Mouse (Mus musculus): ENCODE measurements at regions not wholly inside any gene's neighbourhood (a gene's known extent, or its start where the extent isn't known, plus 50 kb on each side); places are given as distances from the start of the nearest gene placed in this dataset.

- Histone ChIP-seq H3K79me3 (ENCODE audit: low read depth) (no peaks in the 10 kb centered on the region), H3K79me2 (ENCODE audit: control insufficient read depth, insufficient read depth) (no peaks in the 10 kb centered on the region), H3K36me3 (ENCODE audit: control insufficient read depth, insufficient read depth) (no peaks in the 10 kb centered on the region), H3K27me3 (ENCODE audit: control insufficient read depth, insufficient read depth, insufficient read length) (no peaks in the 10 kb centered on the region), H3ac (ENCODE audit: control insufficient read depth, insufficient read length, low read depth) (no peak overlapping the region), H3K4me3 (ENCODE audit: insufficient read depth, poor library complexity, severe bottlenecking) (no peak overlapping the region)
- TF ChIP-seq MAX (IDR thresholded peaks at IDR 0.05): no peak
- TF ChIP-seq CTCF (IDR thresholded peaks at IDR 0.05; ENCODE audit: control insufficient read depth, insufficient read depth, insufficient read length): no peak
- no peak for TF ChIP-seq MYOG (IDR thresholded peaks at IDR 0.05; ENCODE audit: control insufficient read depth, extremely low read depth, insufficient read length)
- TF ChIP-seq MYOD1 (IDR thresholded peaks at IDR 0.05; ENCODE audit: control insufficient read depth, insufficient read length, low read depth): no peak
- TF ChIP-seq CEBPB (IDR thresholded peaks at IDR 0.05; ENCODE audit: low read depth): no peak
- TF ChIP-seq FOSL1 (IDR thresholded peaks at IDR 0.05; ENCODE audit: insufficient read depth, low read length, poor library complexity, severe bottlenecking): no peak
- no peak for TF ChIP-seq USF1 (IDR thresholded peaks at IDR 0.05; ENCODE audit: low read depth)
These were observed 123.6 kb upstream of the Peli1 start for GRCm38 (mm10) chr11:20967321-20967984.

- Histone ChIP-seq H3K4me3 (ENCODE audit: insufficient read depth, poor library complexity, severe bottlenecking) (no peak overlapping the region), H3ac (ENCODE audit: control insufficient read depth, insufficient read length, low read depth) (no peak overlapping the region), H3K79me2 (ENCODE audit: control insufficient read depth, insufficient read depth) (no peaks in the 10 kb centered on the region), H3K79me3 (ENCODE audit: low read depth) (no peaks in the 10 kb centered on the region), H3K36me3 (ENCODE audit: control insufficient read depth, insufficient read depth) (no peaks in the 10 kb centered on the region), H3K27me3 (ENCODE audit: control insufficient read depth, insufficient read depth, insufficient read length) (no peaks in the 10 kb centered on the region)
- TF ChIP-seq MAX (IDR thresholded peaks at IDR 0.05) (no peak), MYOG (IDR thresholded peaks at IDR 0.05; ENCODE audit: control insufficient read depth, extremely low read depth, insufficient read length) (no peak), CTCF (IDR thresholded peaks at IDR 0.05; ENCODE audit: control insufficient read depth, insufficient read depth, insufficient read length) (no peak), CEBPB (IDR thresholded peaks at IDR 0.05; ENCODE audit: low read depth) (no peak), FOSL1 (IDR thresholded peaks at IDR 0.05; ENCODE audit: insufficient read depth, low read length, poor library complexity, severe bottlenecking) (no peak), MYOD1 (IDR thresholded peaks at IDR 0.05; ENCODE audit: control insufficient read depth, insufficient read length, low read depth) (no peak), USF1 (IDR thresholded peaks at IDR 0.05; ENCODE audit: low read depth) (no peak)
These were observed 122.8 kb upstream of the Peli1 start for GRCm38 (mm10) chr11:20968341-20968740.

- no peaks in the 10 kb centered on the region for H3K79me2 ChIP-seq (ENCODE audit: control insufficient read depth, insufficient read depth)
- H3K36me3 ChIP-seq (ENCODE audit: control insufficient read depth, insufficient read depth): no peaks in the 10 kb centered on the region
- no peaks in the 10 kb centered on the region for H3K79me3 ChIP-seq (ENCODE audit: low read depth)
- H3K27me3 ChIP-seq (ENCODE audit: control insufficient read depth, insufficient read depth, insufficient read length): no peaks in the 10 kb centered on the region
- TF ChIP-seq CEBPB (IDR thresholded peaks at IDR 0.05; ENCODE audit: low read depth) (no peak), CTCF (IDR thresholded peaks at IDR 0.05; ENCODE audit: control insufficient read depth, insufficient read depth, insufficient read length) (no peak), MYOD1 (IDR thresholded peaks at IDR 0.05; ENCODE audit: control insufficient read depth, insufficient read length, low read depth) (no peak), USF1 (IDR thresholded peaks at IDR 0.05; ENCODE audit: low read depth) (no peak), MYOG (IDR thresholded peaks at IDR 0.05; ENCODE audit: control insufficient read depth, extremely low read depth, insufficient read length) (no peak), FOSL1 (IDR thresholded peaks at IDR 0.05; ENCODE audit: insufficient read depth, low read length, poor library complexity, severe bottlenecking) (no peak), MAX (IDR thresholded peaks at IDR 0.05) (no peak)
- no peak overlapping the region for H3K4me3 ChIP-seq (ENCODE audit: insufficient read depth, poor library complexity, severe bottlenecking)
- H3ac ChIP-seq (ENCODE audit: control insufficient read depth, insufficient read length, low read depth): no peak overlapping the region
These were observed 118.0 kb upstream of the Peli1 start for GRCm38 (mm10) chr11:20973141-20973540.

DNA sequence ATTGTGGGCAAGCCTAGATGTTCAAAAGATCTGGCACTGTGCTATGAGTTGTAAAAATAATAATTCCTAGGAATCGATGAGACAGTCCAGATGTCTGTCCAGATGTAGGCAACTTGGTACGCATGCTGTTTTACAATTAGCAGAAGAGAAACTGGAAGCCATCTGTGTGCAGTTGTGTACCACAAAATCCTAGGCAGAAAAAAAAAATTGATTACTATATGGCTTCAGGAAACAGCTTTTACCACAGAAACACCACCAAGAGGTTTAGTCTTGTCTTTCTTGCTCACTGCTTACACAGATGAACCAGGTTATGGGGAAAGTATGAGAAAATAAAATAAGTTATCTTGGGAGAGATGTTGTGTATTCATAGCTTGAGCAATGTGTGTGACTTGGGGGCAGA lies 109.5 kb upstream of the Peli1 start:
- H3K27me3 ChIP-seq (ENCODE audit: control insufficient read depth, insufficient read depth, insufficient read length): peaks cover 8% of the 10 kb centered on the region
- H3K4me3 ChIP-seq (ENCODE audit: insufficient read depth, poor library complexity, severe bottlenecking): no peak overlapping the region
- H3ac ChIP-seq (ENCODE audit: control insufficient read depth, insufficient read length, low read depth): no peak overlapping the region
- no peaks in the 10 kb centered on the region for H3K79me3 ChIP-seq (ENCODE audit: low read depth)
- H3K36me3 ChIP-seq (ENCODE audit: control insufficient read depth, insufficient read depth): no peaks in the 10 kb centered on the region
- TF ChIP-seq MAX (IDR thresholded peaks at IDR 0.05): no peak
- no peak for TF ChIP-seq CEBPB (IDR thresholded peaks at IDR 0.05; ENCODE audit: low read depth)
- no peak for TF ChIP-seq CTCF (IDR thresholded peaks at IDR 0.05; ENCODE audit: control insufficient read depth, insufficient read depth, insufficient read length)
- TF ChIP-seq USF1 (IDR thresholded peaks at IDR 0.05; ENCODE audit: low read depth): no peak
- no peak for TF ChIP-seq FOSL1 (IDR thresholded peaks at IDR 0.05; ENCODE audit: insufficient read depth, low read length, poor library complexity, severe bottlenecking)
- no peak for TF ChIP-seq MYOD1 (IDR thresholded peaks at IDR 0.05; ENCODE audit: control insufficient read depth, insufficient read length, low read depth)
- no peak for TF ChIP-seq MYOG (IDR thresholded peaks at IDR 0.05; ENCODE audit: control insufficient read depth, extremely low read depth, insufficient read length)
- H3K79me2 ChIP-seq (ENCODE audit: control insufficient read depth, insufficient read depth): no peaks in the 10 kb centered on the region

DNA sequence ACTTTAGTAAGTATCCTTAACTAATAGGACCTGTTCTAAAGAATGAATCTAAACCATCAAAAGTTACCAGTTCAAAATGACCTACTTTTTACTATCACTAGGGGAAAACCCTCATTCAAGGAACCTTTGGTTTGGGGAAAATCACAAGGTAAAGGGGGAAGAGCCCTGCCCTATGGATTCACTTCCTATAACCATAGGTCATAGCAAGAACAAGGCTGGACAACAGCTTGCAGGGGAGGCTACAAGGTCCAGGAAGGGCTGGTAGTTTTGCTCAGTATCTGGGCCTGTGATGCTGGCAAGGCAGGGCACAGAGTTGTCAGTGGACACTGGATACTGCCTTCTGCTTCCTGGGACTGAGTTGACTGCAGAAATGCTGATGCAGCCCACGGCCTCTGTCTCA lies 109.1 kb upstream of the Peli1 start:
- Histone ChIP-seq H3K79me2 (ENCODE audit: control insufficient read depth, insufficient read depth) (no peaks in the 10 kb centered on the region), H3K79me3 (ENCODE audit: low read depth) (no peaks in the 10 kb centered on the region), H3K36me3 (ENCODE audit: control insufficient read depth, insufficient read depth) (no peaks in the 10 kb centered on the region), H3ac (ENCODE audit: control insufficient read depth, insufficient read length, low read depth) (no peak overlapping the region), H3K27me3 (ENCODE audit: control insufficient read depth, insufficient read depth, insufficient read length) (peaks cover 8% of the 10 kb centered on the region), H3K4me3 (ENCODE audit: insufficient read depth, poor library complexity, severe bottlenecking) (no peak overlapping the region)
- TF ChIP-seq MAX (IDR thresholded peaks at IDR 0.05) (no peak), MYOG (IDR thresholded peaks at IDR 0.05; ENCODE audit: control insufficient read depth, extremely low read depth, insufficient read length) (no peak), CEBPB (IDR thresholded peaks at IDR 0.05; ENCODE audit: low read depth) (no peak), CTCF (IDR thresholded peaks at IDR 0.05; ENCODE audit: control insufficient read depth, insufficient read depth, insufficient read length) (no peak), MYOD1 (IDR thresholded peaks at IDR 0.05; ENCODE audit: control insufficient read depth, insufficient read length, low read depth) (no peak), FOSL1 (IDR thresholded peaks at IDR 0.05; ENCODE audit: insufficient read depth, low read length, poor library complexity, severe bottlenecking) (no peak), USF1 (IDR thresholded peaks at IDR 0.05; ENCODE audit: low read depth) (no peak)

Measured in C2C12 (cell line).